Mouse (Mus musculus) inflammation-experienced regulatory T-cells, adult 6 months (primary cell): ENCODE measurements at regions not wholly inside any gene's neighbourhood (a gene's known extent, or its start where the extent isn't known, plus 50 kb on each side); places are given as distances from the start of the nearest gene placed in this dataset.

Source experiments
- ATAC-seq: one replicate; pipeline ENCODE4 v1.8.0; 2017

DNA sequence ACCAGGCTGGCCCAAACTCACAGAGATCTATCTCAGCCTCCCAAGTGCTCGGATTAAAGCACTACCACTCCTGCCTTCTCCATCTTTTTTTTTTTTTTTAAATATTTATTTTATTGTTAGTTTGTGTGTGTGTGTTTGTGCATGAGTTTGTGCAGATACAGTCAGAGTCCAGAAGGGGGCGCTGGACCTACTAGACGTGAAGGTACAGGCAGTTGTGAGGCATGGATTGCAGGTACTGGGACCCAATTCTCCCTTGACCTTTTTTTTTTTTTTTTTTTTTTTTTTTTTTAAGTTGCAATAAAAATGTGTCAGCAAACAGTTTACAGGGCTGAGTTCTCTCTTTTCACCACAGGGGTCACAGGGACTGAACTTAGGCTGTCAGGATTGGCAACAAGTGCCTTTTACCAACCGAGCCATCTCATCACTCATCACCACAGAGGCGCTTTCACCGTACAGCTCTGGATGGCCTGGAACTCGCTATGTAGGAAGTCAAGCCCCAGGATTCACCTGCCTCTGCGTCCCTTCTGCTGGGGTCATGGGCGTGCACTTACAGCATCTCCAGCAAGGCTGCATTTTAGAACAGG is 73.2 kb upstream of the Zfp64 start:
- ATAC-seq: no peak

- ATAC-seq: no peak
Measured at GRCm38 (mm10) chr2:169019037-169019436, 63.6 kb upstream of the Zfp64 start.

DNA sequence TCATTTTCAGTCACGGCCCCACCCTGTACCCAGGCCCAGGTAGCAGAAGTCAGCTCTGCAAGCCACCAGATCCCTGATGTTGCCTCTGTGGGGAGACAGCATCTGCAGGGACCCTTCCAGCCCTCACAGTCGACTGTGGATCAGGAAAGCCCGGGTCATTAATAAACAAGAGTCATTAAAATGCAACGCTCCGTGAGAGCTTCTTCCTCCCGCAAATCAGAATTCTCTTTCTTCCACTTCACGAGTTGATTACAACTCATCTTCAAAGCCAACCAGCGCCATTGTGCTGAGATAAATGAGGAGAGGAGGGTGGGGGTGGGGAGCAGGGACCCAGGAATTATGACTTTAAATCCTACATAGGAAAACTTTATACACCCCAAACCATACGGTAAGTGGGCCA is 54.9 kb upstream of the Zfp64 start:
- no peak for ATAC-seq

DNA sequence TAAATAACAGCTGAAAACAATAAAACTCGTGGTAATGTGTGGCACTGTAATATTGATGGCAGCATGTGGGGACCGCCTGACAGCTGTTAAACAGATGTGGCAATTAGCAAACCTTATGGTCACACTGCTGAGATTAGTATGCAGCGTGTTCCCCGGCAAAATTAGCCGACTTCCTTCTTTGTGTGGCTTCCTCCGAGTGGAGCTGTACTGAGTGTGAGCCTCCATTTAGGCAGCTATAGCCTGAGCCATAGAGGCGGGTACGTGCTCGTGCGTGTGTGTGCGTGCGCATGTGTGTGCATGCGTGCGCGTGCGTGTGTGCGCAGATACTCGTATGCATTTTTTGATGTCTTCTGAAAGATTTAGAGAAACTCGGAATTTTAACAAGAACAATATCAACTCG is 53.4 kb upstream of the Zfp64 start:
- ATAC-seq: peak; percentile 41

GRCm38 (mm10) chr2:169008333-169008732 is 52.9 kb upstream of the Zfp64 start:
- no peak for ATAC-seq

DNA sequence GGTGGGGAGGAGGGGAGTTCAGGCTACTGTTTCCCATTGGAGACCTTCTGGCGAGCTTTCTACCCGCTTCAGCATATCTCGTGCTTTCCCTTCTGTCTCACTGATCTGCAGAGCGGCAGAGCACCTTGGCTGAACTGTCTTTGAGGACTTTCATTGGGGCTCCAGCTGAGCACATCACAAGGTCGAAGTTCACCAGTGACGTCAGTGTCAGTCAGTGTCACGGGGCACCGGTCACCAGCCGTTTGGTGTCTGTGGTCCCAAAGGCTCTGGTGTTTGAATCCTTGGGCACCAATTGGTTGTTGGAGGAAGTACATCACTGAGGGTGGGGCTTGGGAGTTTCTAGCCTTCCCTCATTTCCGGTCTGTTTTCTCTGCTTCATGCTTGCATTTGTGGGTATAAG is 51.2 kb upstream of the Zfp64 start:
- ATAC-seq: no peak

DNA sequence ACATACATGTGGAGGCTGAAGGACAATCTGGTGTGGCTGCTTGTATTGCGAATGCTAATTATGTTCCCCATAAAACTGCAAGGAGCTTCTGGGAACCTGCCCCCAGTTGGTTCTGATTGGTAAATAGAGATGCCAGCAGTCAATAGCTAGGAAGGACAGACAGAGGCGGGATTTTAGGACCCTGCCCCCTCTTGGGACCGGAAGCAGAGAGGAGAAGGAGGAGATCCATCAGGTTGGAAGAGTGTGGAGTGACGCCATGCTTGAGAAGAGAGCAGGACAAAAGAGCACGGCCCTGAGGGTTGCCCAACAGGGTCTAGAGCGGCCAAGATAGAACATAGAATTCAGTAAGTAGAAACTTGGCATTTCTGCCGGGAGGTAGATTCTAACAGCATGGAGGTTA is 50.4 kb upstream of the Zfp64 start:
- ATAC-seq: no peak
